Mouse (Mus musculus): ENCODE results near the gene Fancb.

Gene Fancb

DNA sequence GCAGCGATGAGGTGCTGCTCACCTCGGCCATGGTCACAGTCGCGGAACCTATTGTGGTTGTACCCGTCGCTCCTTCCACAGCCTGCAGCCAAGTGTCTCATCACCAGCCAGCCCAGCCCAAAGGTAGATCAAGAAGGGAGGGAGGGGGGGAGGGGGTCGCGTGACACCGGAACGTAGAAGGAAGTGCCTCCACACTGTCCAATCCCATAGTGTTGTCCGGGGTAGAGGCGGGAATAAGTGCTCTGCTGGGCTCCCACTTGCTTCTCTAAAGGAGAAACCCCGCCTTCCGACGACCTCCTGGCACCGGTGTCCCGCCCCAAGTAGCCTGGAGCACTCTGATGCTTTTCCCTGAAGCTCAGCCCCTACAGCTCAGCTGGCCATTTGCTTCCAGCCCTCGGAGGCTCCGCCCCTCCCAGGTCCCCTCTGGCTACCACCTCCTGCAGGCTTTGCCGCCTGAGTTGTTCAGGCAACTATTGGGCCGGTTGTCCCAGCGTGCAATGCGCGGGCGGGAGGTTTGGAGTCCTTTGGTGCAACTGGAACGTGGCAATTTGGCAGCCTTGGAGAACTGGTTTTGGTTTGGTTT, at the start of gene Fancb, which contains the start of gene Mospd2:
Fancb (plus strand) TSS at position 400 of the 583 bp plus-strand sequence.
Mospd2 (minus strand) TSS at position 183 of the 583 bp plus-strand sequence.
- peak; percentile 57 to 77 for DNase-seq (ENCODE audit: low spot score in 2 of 2)

DNA sequence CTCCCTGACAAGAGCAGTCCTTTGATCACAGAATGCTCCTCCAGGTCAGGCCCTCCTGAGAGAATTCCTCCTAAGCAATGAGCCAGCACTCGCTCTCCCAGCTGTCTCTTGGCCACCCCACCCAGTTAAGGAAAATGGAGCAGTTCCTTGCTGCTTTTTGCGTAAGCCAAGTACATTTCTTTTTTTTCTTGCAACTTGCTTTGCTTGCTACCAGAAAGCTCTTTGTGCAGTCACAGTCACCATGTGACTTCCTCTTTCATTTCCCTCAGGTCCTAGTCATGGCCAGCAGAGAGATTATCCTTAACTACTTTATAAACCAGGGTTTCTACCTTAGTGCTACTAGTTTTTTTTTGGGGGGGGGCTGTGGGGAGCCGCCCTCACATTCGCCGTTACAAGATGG, 38.9 kb upstream of the Fancb start:
- no peak for DNase-seq (ENCODE audit: low spot score in 2 of 2)

DNA sequence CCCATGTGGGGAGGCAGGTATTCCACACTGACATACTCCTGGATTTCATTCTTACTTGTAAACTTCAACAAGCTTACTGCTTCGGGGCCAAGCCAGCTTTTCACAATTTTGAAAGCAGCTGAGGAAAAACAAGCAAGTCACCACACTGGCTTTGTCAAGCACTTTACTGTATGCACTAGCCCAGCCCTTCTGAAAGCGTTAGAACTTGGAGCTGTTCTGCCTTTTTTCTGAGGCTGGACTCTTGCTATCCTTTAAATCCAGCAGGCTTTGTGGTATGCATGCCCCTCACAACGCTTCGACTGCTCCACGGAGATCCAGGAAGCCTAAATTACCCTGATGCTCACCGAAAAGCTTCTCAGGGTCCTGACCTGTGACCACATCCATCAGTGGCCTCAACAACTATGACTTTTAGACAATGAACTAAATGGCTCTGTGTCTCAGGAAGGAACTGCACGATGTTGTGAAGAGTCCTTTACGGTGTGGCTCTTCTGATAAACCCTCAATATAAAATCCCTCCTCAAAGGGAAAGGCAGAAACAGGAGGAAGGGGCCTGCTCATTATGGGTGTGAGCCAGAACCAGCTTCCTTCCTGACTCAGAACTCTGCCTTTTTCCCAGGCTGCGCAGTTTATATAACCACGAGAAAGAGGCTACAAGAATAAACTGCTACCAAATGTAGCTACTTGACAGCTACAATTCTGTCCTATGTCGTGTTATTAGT, 28.4 kb upstream of the Fancb start:
- no peak for DNase-seq (ENCODE audit: low spot score in 2 of 2)

DNA sequence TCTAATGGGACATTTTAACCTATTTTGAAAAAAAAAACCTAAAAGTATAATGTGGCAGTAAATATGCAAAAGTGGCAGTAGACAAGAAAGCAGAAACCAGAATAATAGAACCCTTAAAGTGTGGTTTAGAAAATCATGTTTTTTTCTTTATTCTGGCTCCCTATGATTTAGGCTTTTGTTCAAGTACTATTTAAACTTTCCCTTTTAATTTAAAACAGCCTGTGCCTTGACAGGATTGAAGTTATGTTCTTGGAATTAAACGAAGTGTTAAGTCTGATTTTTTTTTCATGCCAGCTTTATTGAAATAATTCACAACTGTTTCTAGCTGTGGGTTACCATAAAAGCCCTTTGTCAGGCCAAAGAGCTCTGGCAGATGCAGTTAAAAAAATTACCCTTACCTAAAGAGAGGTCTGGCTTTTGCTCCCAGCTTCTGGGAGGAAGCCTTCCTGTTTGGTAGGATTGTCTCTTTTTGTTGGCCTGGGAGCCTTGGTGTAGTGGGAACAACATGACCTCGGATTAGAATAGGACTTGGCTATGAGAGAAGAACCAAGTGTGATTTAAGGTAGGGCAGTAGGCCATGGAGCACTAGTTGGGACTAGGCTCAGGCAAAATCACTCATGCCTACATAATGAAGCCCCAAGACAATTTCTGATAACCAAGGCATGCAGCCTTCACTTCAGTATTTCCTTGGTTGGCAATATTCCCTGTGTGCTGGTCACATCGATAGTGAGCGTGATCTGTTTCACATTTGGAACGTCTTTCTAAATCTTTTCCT, 27.6 kb upstream of the Fancb start:
- DNase-seq (ENCODE audit: low spot score in 2 of 2), result no peak

DNA sequence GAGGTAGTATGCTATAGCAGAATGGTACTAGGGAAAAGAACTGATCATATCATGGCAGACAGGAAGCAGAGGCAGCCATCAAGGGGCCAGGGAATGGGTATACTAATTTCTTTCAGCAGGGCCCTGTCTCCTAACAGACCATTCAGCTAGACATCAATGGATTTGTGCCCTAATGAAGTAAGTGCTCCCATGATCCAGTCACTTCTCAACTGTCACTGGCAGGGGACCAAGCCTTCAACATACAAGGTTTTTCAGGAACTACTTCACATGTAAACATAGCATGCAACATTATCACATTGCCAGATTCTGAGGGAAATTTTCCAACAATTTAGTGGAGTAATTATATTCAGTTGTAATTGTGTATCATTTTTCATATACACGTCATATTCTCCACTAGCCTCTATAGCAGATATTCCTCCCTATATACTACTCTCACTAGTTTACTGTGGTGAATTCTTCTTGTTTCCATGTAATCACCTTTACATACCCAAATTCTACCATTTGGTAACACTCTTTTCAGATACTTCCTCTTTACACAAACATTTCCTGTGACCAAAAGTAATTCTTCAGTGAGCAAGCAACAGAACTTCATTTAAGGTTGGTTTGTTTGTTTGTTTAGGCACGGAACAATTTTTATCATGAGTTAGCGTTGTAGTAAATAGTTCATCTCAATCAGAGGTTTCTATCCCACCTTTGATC, 14.5 kb upstream of the Fancb start:
- DNase-seq (ENCODE audit: low spot score in 2 of 2), result no peak

DNA sequence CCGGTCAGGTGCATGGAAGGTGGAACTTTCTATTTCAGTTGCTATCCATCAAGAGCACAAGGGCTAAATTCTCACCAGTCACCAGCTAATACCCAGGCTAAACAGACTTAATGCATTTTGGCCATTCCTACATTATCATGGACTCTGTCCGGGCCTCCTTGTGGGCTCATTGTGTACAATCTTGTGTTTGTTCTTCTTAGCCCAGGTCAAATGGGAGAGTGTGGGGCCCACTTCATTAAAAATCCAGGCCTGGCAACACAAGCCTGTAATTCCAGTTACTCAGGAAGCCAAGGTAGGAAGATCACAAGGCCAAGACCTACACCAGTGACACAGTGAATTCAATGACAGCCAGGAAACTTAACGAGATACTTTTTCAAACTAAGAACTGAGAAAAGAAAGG, 9.2 kb upstream of the Fancb start:
- DNase-seq (ENCODE audit: low spot score in 2 of 2), result no peak

DNA sequence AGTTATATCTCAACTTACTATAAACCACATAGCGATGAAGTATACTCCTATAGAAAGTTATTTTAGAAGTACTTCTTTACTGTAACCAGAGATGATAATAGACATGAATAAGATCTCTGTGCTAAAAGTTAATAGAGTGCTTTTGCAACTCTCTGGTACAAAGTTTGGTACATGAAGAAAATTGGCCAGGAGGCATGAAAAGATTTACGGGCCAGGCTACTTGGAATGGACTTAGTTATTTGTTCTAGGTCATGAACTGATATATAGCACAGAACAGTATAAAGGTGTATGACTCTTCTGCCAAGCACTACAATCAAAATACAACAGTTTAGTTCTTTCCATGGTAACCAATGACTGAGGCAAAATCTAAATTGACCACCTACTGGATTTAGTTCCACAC, 1.5 kb upstream of the Fancb start:
- no peak for DNase-seq (ENCODE audit: low spot score in 2 of 2)

DNA sequence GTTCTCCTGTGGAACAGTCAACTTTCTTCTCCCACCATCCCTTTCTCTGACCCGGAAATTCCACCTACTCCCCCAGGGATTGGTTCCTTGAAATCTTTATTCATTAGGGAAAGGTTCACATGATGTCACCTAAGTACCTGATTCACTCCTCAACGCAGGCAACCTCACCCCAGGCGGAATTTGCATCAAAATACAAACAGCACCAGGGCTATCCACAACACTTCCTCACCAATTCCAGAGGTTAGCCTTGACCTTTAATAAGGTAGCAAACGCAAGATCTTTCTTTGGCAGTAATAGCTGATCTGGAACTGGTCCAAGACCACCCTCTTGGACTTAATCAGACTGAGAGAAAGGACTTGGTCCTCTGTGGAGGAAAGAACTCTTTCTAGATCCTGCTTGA, 22.7 kb downstream of the Fancb start:
- DNase-seq (ENCODE audit: low spot score in 2 of 2), result no peak

DNA sequence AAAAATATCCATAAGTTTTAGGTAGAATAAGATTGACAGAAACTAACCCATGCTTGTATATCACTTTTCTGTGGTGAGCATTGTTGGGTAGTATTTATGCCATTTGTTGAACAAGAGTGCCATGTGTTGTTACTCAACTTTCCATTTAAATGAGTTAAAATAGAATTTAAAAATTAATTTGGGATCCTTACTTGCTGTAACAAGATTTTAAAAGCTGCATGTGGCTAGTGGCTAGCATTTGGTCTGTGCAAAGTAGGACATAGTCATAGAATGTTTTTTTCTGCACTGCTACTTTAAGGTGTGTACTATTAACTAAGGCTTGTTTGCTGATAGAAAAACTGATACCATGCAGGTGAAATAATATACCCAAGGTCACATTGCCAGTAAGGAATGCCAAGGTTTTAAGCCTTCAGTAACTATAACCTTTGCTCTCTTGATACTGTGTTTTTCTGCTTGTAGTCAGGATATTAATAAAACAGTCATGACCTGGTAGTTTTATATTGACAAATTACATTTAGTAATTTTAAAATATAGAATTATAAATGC, 24.5 kb downstream of the Fancb start, which contains the start of gene Gm17604:
Gm17604 (minus strand) TSS at position 51 of the 546 bp plus-strand sequence.
- DNase-seq (ENCODE audit: low spot score in 2 of 2), result no peak
